Mouse (Mus musculus): ENCODE measurements around the gene Rbak. TPM values are rescaled to one million over a fixed set of nuclear protein-coding genes. Genes with fewer than 3 reads are reported as not detected.

Gene Rbak
- polyA plus RNA-seq (2012; rRNA removed), result 2.6 and 2.7 TPM in 2 replicates

DNA sequence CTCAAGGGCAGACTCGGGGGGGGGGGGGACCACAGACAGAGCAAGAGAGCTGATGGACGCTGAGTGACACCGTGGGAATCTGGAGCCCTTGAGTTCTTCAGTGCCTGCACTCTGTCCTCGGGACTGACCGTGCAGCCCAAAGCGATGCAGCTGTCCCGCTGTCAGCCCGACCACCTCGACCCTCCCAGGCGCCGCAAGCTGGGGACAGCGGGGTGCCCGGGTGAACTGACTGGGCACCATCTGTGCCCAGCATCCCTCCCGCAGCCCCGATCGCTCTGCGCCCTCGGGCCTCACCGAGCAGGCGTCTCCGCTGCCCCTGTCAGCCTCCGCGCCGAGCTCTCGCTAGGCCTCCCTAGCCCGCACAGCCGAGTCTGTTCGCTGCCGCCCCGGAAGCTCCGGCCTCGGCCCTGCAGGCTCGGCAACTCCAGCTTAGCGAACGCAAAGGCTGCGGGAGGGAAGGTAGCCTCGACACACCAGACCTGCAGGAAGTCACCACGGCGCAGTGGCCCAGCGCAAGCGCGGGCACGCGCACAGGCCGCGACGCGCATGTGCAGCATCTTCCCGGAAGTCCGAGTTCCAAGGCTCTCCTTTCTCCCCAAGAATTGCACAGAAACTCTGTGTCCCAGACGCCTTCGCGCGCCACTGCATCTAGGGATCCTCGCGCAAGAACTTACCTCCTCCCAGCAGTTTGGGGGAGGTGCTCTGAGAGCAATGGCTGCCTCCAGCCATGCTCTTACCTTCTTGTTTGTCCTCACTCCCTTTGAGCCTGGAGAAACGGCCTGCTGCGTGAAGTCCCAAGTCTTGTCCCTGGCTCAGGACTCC, at the start of gene Rbak, which contains the start of gene Spdye4b:
Rbak (minus strand) TSS at position 521 of the 822 bp plus-strand sequence.
Spdye4b (plus strand) TSS at position 763 of the 822 bp plus-strand sequence.
- TF ChIP-seq CTCF (IDR thresholded peaks at IDR 0.05; ENCODE audit: extremely low read depth, insufficient read depth, insufficient read length, insufficient replicate concordance), result no peak
- TF ChIP-seq POLR2A (IDR thresholded peaks at IDR 0.05; ENCODE audit: low read depth, low read length), result peak; percentile 74
- Histone ChIP-seq H3K36me3 (ENCODE audit: control insufficient read depth, insufficient read depth, low read length) (peaks cover 16% of the 10 kb centered on the region), H3K4me3 (ENCODE audit: extremely low read depth, insufficient read depth, insufficient read length) (peak within 1 kb of the TSS; percentile 92), H3K27me3 (ENCODE audit: control insufficient read depth, insufficient read depth, low read length) (no peaks in the 10 kb centered on the region), H3K27ac (ENCODE audit: insufficient read depth, low read length) (peak within 1 kb of the TSS; percentile 73), H3K4me1 (ENCODE audit: control insufficient read depth, insufficient read depth, insufficient read length) (no peaks in the 10 kb centered on the region; the same call in 1 of the 2 replicates)
- peak; percentile 68 to 78 for DNase-seq (ENCODE audit: low read depth in 1 of 2, low spot score in 2 of 2)
- WGBS, result 2% methylated on average over 58 of the region's 58 CpGs

DNA sequence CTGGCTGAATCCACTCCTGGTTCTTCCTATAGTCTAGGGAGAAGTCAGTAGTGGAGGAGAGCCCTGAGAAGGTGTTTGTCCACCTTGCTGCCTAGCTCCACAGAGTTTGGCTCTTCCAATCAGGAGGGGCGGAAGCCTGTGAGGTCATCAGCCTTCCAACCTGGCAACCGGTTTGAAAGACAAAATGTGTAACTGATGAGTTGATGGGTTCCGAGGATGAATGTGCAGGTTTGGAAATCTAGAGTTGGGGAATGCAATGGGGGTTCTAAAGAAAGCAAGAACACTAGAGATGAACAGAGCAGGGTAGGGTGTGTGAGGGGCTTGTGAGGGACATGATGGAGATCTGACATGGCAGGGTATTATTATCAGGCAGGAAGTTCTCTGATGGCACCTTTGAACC, 46.2 kb upstream of the Rbak start, which contains the start of gene Spdye4a:
Spdye4a (minus strand) TSS at position 101 of the 400 bp plus-strand sequence.
- TF ChIP-seq POLR2A (IDR thresholded peaks at IDR 0.05; ENCODE audit: low read depth, low read length) (no peak), CTCF (IDR thresholded peaks at IDR 0.05; ENCODE audit: extremely low read depth, insufficient read depth, insufficient read length, insufficient replicate concordance) (no peak)
- Histone ChIP-seq H3K27me3 (ENCODE audit: control insufficient read depth, insufficient read depth, low read length) (0 out of 2 replicates have a peak, but pooled peaks cover 2% of the 10 kb centered on the region), H3K36me3 (ENCODE audit: control insufficient read depth, insufficient read depth, low read length) (no peaks in the 10 kb centered on the region), H3K27ac (ENCODE audit: insufficient read depth, low read length) (no peak within 1 kb of the TSS), H3K4me1 (ENCODE audit: control insufficient read depth, insufficient read depth, insufficient read length) (no peaks in the 10 kb centered on the region), H3K4me3 (ENCODE audit: extremely low read depth, insufficient read depth, insufficient read length) (no peak within 1 kb of the TSS)
- DNase-seq (ENCODE audit: low read depth in 1 of 2, low spot score in 2 of 2), result no peak
- WGBS, result 89% methylated on average over 3 of the region's 3 CpGs

- WGBS, result 78% methylated on average over 1 of the region's 1 CpGs
- Histone ChIP-seq H3K4me3 (ENCODE audit: extremely low read depth, insufficient read depth, insufficient read length) (no peak overlapping the region), H3K4me1 (ENCODE audit: control insufficient read depth, insufficient read depth, insufficient read length) (no peaks in the 10 kb centered on the region), H3K36me3 (ENCODE audit: control insufficient read depth, insufficient read depth, low read length) (no peaks in the 10 kb centered on the region), H3K27ac (ENCODE audit: insufficient read depth, low read length) (no peak overlapping the region), H3K27me3 (ENCODE audit: control insufficient read depth, insufficient read depth, low read length) (0 out of 2 replicates have a peak, but pooled peaks cover 2% of the 10 kb centered on the region)
- no peak for DNase-seq (ENCODE audit: low read depth in 1 of 2, low spot score in 2 of 2)
- TF ChIP-seq CTCF (IDR thresholded peaks at IDR 0.05; ENCODE audit: extremely low read depth, insufficient read depth, insufficient read length, insufficient replicate concordance), result no peak
- TF ChIP-seq POLR2A (IDR thresholded peaks at IDR 0.05; ENCODE audit: low read depth, low read length), result no peak
Observed at GRCm38 (mm10) chr5:143222287-143222686, 41.7 kb upstream of the Rbak start.

GRCm38 (mm10) chr5:143220996-143221395, 40.4 kb upstream of the Rbak start:
- Histone ChIP-seq H3K27me3 (ENCODE audit: control insufficient read depth, insufficient read depth, low read length) (0 out of 2 replicates have a peak, but pooled peaks cover 2% of the 10 kb centered on the region), H3K36me3 (ENCODE audit: control insufficient read depth, insufficient read depth, low read length) (no peaks in the 10 kb centered on the region), H3K4me3 (ENCODE audit: extremely low read depth, insufficient read depth, insufficient read length) (no peak overlapping the region), H3K4me1 (ENCODE audit: control insufficient read depth, insufficient read depth, insufficient read length) (no peaks in the 10 kb centered on the region), H3K27ac (ENCODE audit: insufficient read depth, low read length) (no peak overlapping the region)
- TF ChIP-seq CTCF (IDR thresholded peaks at IDR 0.05; ENCODE audit: extremely low read depth, insufficient read depth, insufficient read length, insufficient replicate concordance) (no peak), POLR2A (IDR thresholded peaks at IDR 0.05; ENCODE audit: low read depth, low read length) (no peak)
- DNase-seq (ENCODE audit: low read depth in 1 of 2, low spot score in 2 of 2), result no peak
- WGBS, result 73% methylated on average over 5 of the region's 5 CpGs

GRCm38 (mm10) chr5:143213832-143214231, 33.3 kb upstream of the Rbak start:
- Histone ChIP-seq H3K4me1 (ENCODE audit: control insufficient read depth, insufficient read depth, insufficient read length) (no peaks in the 10 kb centered on the region), H3K27me3 (ENCODE audit: control insufficient read depth, insufficient read depth, low read length) (no peaks in the 10 kb centered on the region), H3K4me3 (ENCODE audit: extremely low read depth, insufficient read depth, insufficient read length) (no peak overlapping the region), H3K27ac (ENCODE audit: insufficient read depth, low read length) (no peak overlapping the region), H3K36me3 (ENCODE audit: control insufficient read depth, insufficient read depth, low read length) (no peaks in the 10 kb centered on the region)
- 62% methylated on average over 2 of the region's 2 CpGs for WGBS
- TF ChIP-seq POLR2A (IDR thresholded peaks at IDR 0.05; ENCODE audit: low read depth, low read length), result no peak
- no peak for TF ChIP-seq CTCF (IDR thresholded peaks at IDR 0.05; ENCODE audit: extremely low read depth, insufficient read depth, insufficient read length, insufficient replicate concordance)
- DNase-seq (ENCODE audit: low read depth in 1 of 2, low spot score in 2 of 2), result no peak

- no peak for TF ChIP-seq POLR2A (IDR thresholded peaks at IDR 0.05; ENCODE audit: low read depth, low read length)
- TF ChIP-seq CTCF (IDR thresholded peaks at IDR 0.05; ENCODE audit: extremely low read depth, insufficient read depth, insufficient read length, insufficient replicate concordance), result no peak
Observed at GRCm38 (mm10) chr5:143205015-143205414, 24.4 kb upstream of the Rbak start.

GRCm38 (mm10) chr5:143196506-143196905, 15.9 kb upstream of the Rbak start:
- no peak overlapping the region for H3K4me3 ChIP-seq (ENCODE audit: extremely low read depth, insufficient read depth, insufficient read length)
- no peaks in the 10 kb centered on the region for H3K36me3 ChIP-seq (ENCODE audit: control insufficient read depth, insufficient read depth, low read length)
- no peak for DNase-seq (ENCODE audit: low read depth in 1 of 2, low spot score in 2 of 2)
- TF ChIP-seq CTCF (IDR thresholded peaks at IDR 0.05; ENCODE audit: extremely low read depth, insufficient read depth, insufficient read length, insufficient replicate concordance), result no peak
- no peak for TF ChIP-seq POLR2A (IDR thresholded peaks at IDR 0.05; ENCODE audit: low read depth, low read length)
- no peak overlapping the region for H3K27ac ChIP-seq (ENCODE audit: insufficient read depth, low read length)
- WGBS, result 83% methylated on average over 4 of the region's 4 CpGs
- no peaks in the 10 kb centered on the region for H3K27me3 ChIP-seq (ENCODE audit: control insufficient read depth, insufficient read depth, low read length)
- no peaks in the 10 kb centered on the region for H3K4me1 ChIP-seq (ENCODE audit: control insufficient read depth, insufficient read depth, insufficient read length)

More at GRCm38 (mm10) chr5:143205015-143205414, 24.4 kb upstream of the Rbak start:
- DNase-seq (ENCODE audit: low read depth in 1 of 2, low spot score in 2 of 2), result no peak
- Histone ChIP-seq H3K27ac (ENCODE audit: insufficient read depth, low read length) (no peak overlapping the region), H3K4me3 (ENCODE audit: extremely low read depth, insufficient read depth, insufficient read length) (no peak overlapping the region), H3K27me3 (ENCODE audit: control insufficient read depth, insufficient read depth, low read length) (no peaks in the 10 kb centered on the region), H3K4me1 (ENCODE audit: control insufficient read depth, insufficient read depth, insufficient read length) (no peaks in the 10 kb centered on the region), H3K36me3 (ENCODE audit: control insufficient read depth, insufficient read depth, low read length) (no peaks in the 10 kb centered on the region)
- WGBS, result 76% methylated on average over 3 of the region's 3 CpGs
